Mouse (Mus musculus): ENCODE data around the gene Syne2. TPM values are rescaled to one million over a fixed set of nuclear protein-coding genes. Genes with fewer than 3 reads are reported as not detected.
A peak's percentile ranks its signal among the peaks of the same experiment; 100 is the strongest.
"Not testable (repeated sequence)": the region's sequence is repeated elsewhere in the genome, so short reads cannot be mapped to it uniquely, and the experiment has no call there.

The Syne2 gene
- polyA plus RNA-seq, 1 experiment from 2014 or later = 5.1 TPM

DNA sequence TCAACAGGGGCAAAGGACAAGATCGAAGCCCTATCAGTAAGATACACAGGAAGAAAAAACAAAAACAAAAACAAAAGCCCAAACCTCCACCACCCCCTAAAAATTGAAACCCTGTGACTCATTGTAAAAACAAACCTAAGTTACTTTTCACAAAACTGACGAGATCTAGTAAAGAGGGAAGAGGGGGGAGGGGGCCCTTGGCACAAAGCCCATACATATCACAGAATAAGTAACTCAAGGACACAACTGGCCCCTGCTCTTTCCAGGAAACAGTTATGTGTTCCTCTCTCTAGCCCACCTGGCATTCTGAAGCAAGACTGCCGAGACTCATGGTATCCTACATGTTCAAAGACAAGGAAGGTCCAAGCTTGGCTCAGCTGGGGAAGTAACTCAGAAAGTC lies 310.4 kb downstream of the Syne2 start:
- no peak for ATAC-seq (ENCODE audit: low read depth)
- Histone ChIP-seq H3K9ac (no peak overlapping the region), H3K36me3 (no peaks in the 10 kb centered on the region), H3K4me3 (replicated peaks) (no peak overlapping the region), H3K27ac (no peak overlapping the region), H3K4me1 (replicated peaks) (no peaks in the 10 kb centered on the region), H3K27me3 (no peaks in the 10 kb centered on the region), H3K9me3 (replicated peaks) (no peaks in the 10 kb centered on the region), H3K4me2 (no peak overlapping the region)
- 43% methylated on average over 3 of the region's 3 CpGs for WGBS (ENCODE audit: insufficient replicate concordance)
- no peak for DNase-seq

DNA sequence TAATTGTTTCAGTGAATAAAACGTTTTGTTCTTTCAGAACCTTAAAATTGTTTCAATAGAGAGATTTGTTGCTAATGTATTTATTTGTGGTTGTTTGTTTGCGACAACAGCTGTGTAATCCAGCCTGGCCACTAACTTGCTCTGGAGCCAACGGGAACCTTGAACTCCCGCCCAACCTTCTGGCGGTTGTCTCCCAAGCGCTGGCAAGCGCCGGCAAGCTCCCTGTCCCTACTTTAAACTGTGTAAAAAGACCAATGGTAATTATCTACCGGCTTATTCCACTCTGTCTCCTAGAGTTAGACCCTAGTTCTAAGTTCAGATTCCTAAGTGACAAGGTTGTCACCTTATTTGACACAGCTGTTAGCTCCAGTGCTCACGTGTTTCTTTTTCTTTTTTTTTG lies 310.9 kb downstream of the Syne2 start:
- WGBS (ENCODE audit: insufficient replicate concordance) = 62% methylated on average over 10 of the region's 10 CpGs
- no peaks in the 10 kb centered on the region for H3K36me3 ChIP-seq
- H3K9me3 ChIP-seq (replicated peaks) = no peaks in the 10 kb centered on the region
- no peak overlapping the region for H3K9ac ChIP-seq
- no peak overlapping the region for H3K4me3 ChIP-seq (replicated peaks)
- ATAC-seq (ENCODE audit: low read depth) (no peak), DNase-seq (no peak)
- no peak overlapping the region for H3K4me2 ChIP-seq
- H3K4me1 ChIP-seq (replicated peaks) = no peaks in the 10 kb centered on the region
- H3K27me3 ChIP-seq = no peaks in the 10 kb centered on the region
- H3K27ac ChIP-seq = no peak overlapping the region

- no peak overlapping the region for H3K27ac ChIP-seq
- H3K4me3 ChIP-seq (replicated peaks) = no peak overlapping the region
- no peak for DNase-seq
- H3K9me3 ChIP-seq (replicated peaks) = no peaks in the 10 kb centered on the region
- H3K4me2 ChIP-seq = no peak overlapping the region
- H3K27me3 ChIP-seq = no peaks in the 10 kb centered on the region
- H3K9ac ChIP-seq = no peak overlapping the region
- ATAC-seq (ENCODE audit: low read depth) = no peak
- H3K36me3 ChIP-seq = no peaks in the 10 kb centered on the region
- 15% methylated on average over 4 of the region's 4 CpGs for WGBS (ENCODE audit: insufficient replicate concordance)
- H3K4me1 ChIP-seq (replicated peaks) = no peaks in the 10 kb centered on the region
Observed at GRCm38 (mm10) chr12:76130281-76130680, 312.3 kb downstream of the Syne2 start.

GRCm38 (mm10) chr12:76130891-76131290 lies 313.0 kb downstream of the Syne2 start:
- DNase-seq (no peak), ATAC-seq (ENCODE audit: low read depth) (no peak)
- Histone ChIP-seq H3K27me3 (no peaks in the 10 kb centered on the region), H3K9ac (no peak overlapping the region), H3K4me2 (no peak overlapping the region), H3K36me3 (no peaks in the 10 kb centered on the region), H3K27ac (no peak overlapping the region), H3K4me3 (replicated peaks) (no peak overlapping the region), H3K4me1 (replicated peaks) (no peaks in the 10 kb centered on the region), H3K9me3 (replicated peaks) (no peaks in the 10 kb centered on the region)
- WGBS (ENCODE audit: insufficient replicate concordance) = 64% methylated on average over 6 of the region's 6 CpGs

DNA sequence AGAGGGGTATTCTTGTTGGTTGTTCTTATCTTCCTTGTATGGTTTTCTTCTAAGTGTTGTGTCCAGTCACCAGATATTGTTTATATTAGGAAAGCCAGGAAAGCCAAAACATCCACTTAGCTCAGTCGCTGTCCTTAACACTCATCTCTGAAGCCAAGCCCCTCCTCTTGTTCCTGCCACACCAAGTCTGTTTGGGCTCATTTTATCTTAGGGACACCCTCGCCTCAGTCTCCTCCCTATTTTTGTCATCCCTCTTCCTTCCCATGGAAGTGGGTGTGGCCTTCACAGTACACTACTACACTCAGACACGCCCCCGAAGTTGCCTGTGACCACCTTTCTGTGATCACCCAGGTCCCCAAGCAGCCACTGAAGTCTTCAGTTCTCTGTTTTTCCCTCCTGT lies 314.7 kb downstream of the Syne2 start:
- Histone ChIP-seq H3K9ac (no peak overlapping the region), H3K36me3 (no peaks in the 10 kb centered on the region), H3K4me3 (replicated peaks) (no peak overlapping the region), H3K4me1 (replicated peaks) (no peaks in the 10 kb centered on the region), H3K27ac (no peak overlapping the region), H3K27me3 (no peaks in the 10 kb centered on the region), H3K9me3 (replicated peaks) (no peaks in the 10 kb centered on the region), H3K4me2 (no peak overlapping the region)
- 61% methylated on average over 4 of the region's 4 CpGs for WGBS (ENCODE audit: insufficient replicate concordance)
- no peak for DNase-seq
- no peak for ATAC-seq (ENCODE audit: low read depth)

DNA sequence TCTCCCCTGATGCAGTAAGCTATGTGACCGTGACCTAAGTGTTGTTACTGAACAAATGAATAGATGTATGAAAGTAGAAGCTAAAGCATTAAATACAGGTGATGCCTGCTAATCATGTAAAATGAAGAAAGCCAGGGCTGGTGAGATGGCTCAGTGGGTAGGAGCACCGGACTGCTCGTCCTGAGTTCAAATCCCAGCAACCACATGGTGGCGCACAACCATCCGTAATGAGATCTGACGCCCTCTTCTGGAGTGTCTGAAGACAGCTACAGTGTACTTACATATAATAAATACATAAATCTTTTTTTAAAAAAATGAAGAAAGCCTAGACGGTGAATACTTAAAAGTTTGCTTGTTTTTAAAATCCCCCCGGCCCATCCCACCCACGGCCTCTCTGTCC lies 315.1 kb downstream of the Syne2 start:
- not testable (repeated sequence) for H3K4me2 ChIP-seq; H3K9me3 ChIP-seq (replicated peaks); H3K36me3 ChIP-seq; H3K4me1 ChIP-seq (replicated peaks); H3K27me3 ChIP-seq; H3K27ac ChIP-seq; H3K4me3 ChIP-seq (replicated peaks); H3K9ac ChIP-seq; DNase-seq; ATAC-seq (ENCODE audit: low read depth)
- WGBS (ENCODE audit: insufficient replicate concordance) = 65% methylated on average over 9 of the region's 9 CpGs

DNA sequence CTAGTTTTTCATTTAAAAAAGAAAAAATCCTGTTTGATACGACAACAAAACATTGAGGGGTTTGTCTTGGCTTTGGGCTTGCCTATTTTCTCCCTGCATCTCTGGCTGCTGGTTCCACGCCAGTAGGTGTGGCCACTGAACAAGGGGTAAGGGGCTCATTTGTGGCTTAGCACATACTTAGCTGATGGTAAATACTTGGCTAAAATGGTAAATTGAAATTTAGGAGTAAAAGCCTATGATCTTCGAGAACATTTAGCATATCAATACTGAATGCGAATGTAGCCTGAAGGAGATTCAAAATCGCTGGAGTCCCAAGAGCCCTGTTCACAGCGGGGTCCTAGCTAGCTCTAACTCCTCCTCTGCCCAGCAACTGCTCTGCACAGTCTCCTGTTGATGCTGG lies 318.8 kb downstream of the Syne2 start:
- no peak overlapping the region for H3K4me2 ChIP-seq
- DNase-seq (no peak), ATAC-seq (ENCODE audit: low read depth) (no peak)

GRCm38 (mm10) chr12:76152389-76152788 lies 334.5 kb downstream of the Syne2 start:
- H3K9me3 ChIP-seq (replicated peaks); ATAC-seq (ENCODE audit: low read depth); H3K27ac ChIP-seq; H3K4me1 ChIP-seq (replicated peaks); DNase-seq; H3K36me3 ChIP-seq; H3K9ac ChIP-seq: not testable (repeated sequence)
- 13% methylated on average over 30 of the region's 30 CpGs for WGBS (ENCODE audit: insufficient replicate concordance)
- Histone ChIP-seq H3K27me3 (peaks cover 23% of the 10 kb centered on the region), H3K4me2 (peak overlapping the region; percentile 43), H3K4me3 (replicated peaks) (peak overlapping the region; percentile 25)

More for the DNA sequence above, 318.8 kb downstream of the Syne2 start:
- no peaks in the 10 kb centered on the region for H3K27me3 ChIP-seq
- H3K4me3 ChIP-seq (replicated peaks) = no peak overlapping the region
- H3K9me3 ChIP-seq (replicated peaks) = no peaks in the 10 kb centered on the region
- 49% methylated on average over 6 of the region's 6 CpGs for WGBS (ENCODE audit: insufficient replicate concordance)
- H3K27ac ChIP-seq = no peak overlapping the region
- H3K9ac ChIP-seq = no peak overlapping the region
- no peaks in the 10 kb centered on the region for H3K36me3 ChIP-seq
- H3K4me1 ChIP-seq (replicated peaks) = no peaks in the 10 kb centered on the region

Small RNA genes lying within 50 kb of the gene (microRNA-seq; reads per million reads assigned to microRNA genes)
- gene Mir5101 = 1.5 reads per million

Other genes starting within 250 kb of the Syne2 start
- gene Ppp2r5e, start 221.9 kb upstream of the Syne2 start, polyA plus RNA-seq (2015; fragmentation: Nextera tagmentation; extraction: Ambion mirVana) = 5.3 and 5.7 TPM in 2 replicates
- gene Wdr89, start 148.6 kb upstream of the Syne2 start, polyA plus RNA-seq (2015; fragmentation: Nextera tagmentation; extraction: Ambion mirVana) = 7.9 and 8.3 TPM in 2 replicates
- gene Sgpp1, start 82.4 kb upstream of the Syne2 start, polyA plus RNA-seq (2015; fragmentation: Nextera tagmentation; extraction: Ambion mirVana) = 11.1 and 15.2 TPM in 2 replicates